Mouse (Mus musculus) lung, postnatal 0 days (tissue): Measurements from ENCODE around the gene Pecr.

Experiments used
- CTCF ChIP-seq: IDR thresholded peaks from 2 replicates; pipeline ENCODE4 v1.5.1; 2016; ENCODE audit warnings: antibody characterized with exemption, mild to moderate bottlenecking
- EP300 ChIP-seq: IDR thresholded peaks from 2 replicates; pipeline ENCODE4 v1.6.1; 2016; ENCODE audit warnings: antibody characterized with exemption, mild to moderate bottlenecking, control low read depth

- no peak for TF ChIP-seq CTCF
- no peak for TF ChIP-seq EP300
These were observed 24.8 kb upstream of the Pecr start for GRCm38 (mm10) chr1:72308919-72309318.
